Mouse (Mus musculus) thymus, postnatal 10 days (tissue): ENCODE measurements around the gene Trim7.
"Not testable (repeated sequence)": the region's sequence is repeated elsewhere in the genome, so short reads cannot be mapped to it uniquely, and the experiment has no call there.

Experiments
- DNase-seq, 2 experiments: peaks; one replicate each; pipeline ENCODE4 v3.0.0; 2021; ENCODE audit warnings: low spot score in 2 of 2

Trim7 gene

GRCm38 (mm10) chr11:48823536-48823972 is 2.4 kb upstream of the Trim7 start:
- peak; percentile 49 to 66 for DNase-seq

GRCm38 (mm10) chr11:48824311-48824830 is 1.6 kb upstream of the Trim7 start:
- no peak for DNase-seq

GRCm38 (mm10) chr11:48826752-48827096 is 784 bp downstream of the Trim7 start:
- DNase-seq = no peak

GRCm38 (mm10) chr11:48827926-48828325 is 2.0 kb downstream of the Trim7 start:
- no peak for DNase-seq

GRCm38 (mm10) chr11:48830279-48830678 is 4.3 kb downstream of the Trim7 start:
- no peak for DNase-seq

- DNase-seq = no peak
These were observed 5.3 kb downstream of the Trim7 start for GRCm38 (mm10) chr11:48831273-48831672.

- no peak for DNase-seq
These were observed 7.3 kb downstream of the Trim7 start for GRCm38 (mm10) chr11:48833078-48833730.

GRCm38 (mm10) chr11:48833731-48834639 is 8.0 kb downstream of the Trim7 start:
- peak; percentile 89 to 95 for DNase-seq

- DNase-seq = no peak
These were observed 10.0 kb downstream of the Trim7 start for GRCm38 (mm10) chr11:48835923-48836322.

GRCm38 (mm10) chr11:48836990-48837309 is 11.0 kb downstream of the Trim7 start:
- DNase-seq = no peak

GRCm38 (mm10) chr11:48837310-48838180 is 11.6 kb downstream of the Trim7 start:
- DNase-seq = peak; percentile 24 to 43

- no peak for DNase-seq
These were observed 12.3 kb downstream of the Trim7 start for GRCm38 (mm10) chr11:48838181-48838797.

GRCm38 (mm10) chr11:48838879-48839680 is 13.1 kb downstream of the Trim7 start:
- no peak for DNase-seq

- no peak for DNase-seq
These were observed 14.9 kb downstream of the Trim7 start for GRCm38 (mm10) chr11:48840805-48841204.

GRCm38 (mm10) chr11:48841213-48841612 is 15.3 kb downstream of the Trim7 start:
- no peak for DNase-seq

- no peak for DNase-seq
These were observed 16.4 kb downstream of the Trim7 start for GRCm38 (mm10) chr11:48842378-48842792.

GRCm38 (mm10) chr11:48843202-48843601 is 17.3 kb downstream of the Trim7 start:
- DNase-seq = no peak

- no peak for DNase-seq
These were observed 18.4 kb downstream of the Trim7 start for GRCm38 (mm10) chr11:48844309-48844708.

GRCm38 (mm10) chr11:48845244-48845815 is 19.4 kb downstream of the Trim7 start:
- DNase-seq = no peak

GRCm38 (mm10) chr11:48846362-48846761 is 20.4 kb downstream of the Trim7 start:
- DNase-seq = not testable (repeated sequence)
